Mouse (Mus musculus): ENCODE data around the gene Mrpl51. TPM values are rescaled to one million over a fixed set of nuclear protein-coding genes. Genes with fewer than 3 reads are reported as not detected.

Gene Mrpl51
- total RNA-seq, 2 experiments from 2014 or later = 70.4 to 73.6 TPM

Small RNA genes lying within 50 kb of the gene (microRNA-seq; reads per million reads assigned to microRNA genes)
- gene Mir3098 (0.25 to 1.3 reads per million in 2 experiments), gene Mir8113 (0 reads per million in 2 experiments)

Other genes starting within 250 kb of the Mrpl51 start
- 100 to 1,000 TPM; 149 to 163 TPM for gene Cops7a, start 226.3 kb upstream of the Mrpl51 start, total RNA-seq (2021)
- gene Pianp, start 195.1 kb upstream of the Mrpl51 start, total RNA-seq (2021) = 100 to 1,000 TPM; 169 to 181 TPM
- 10 to 100 TPM; 38.4 to 44.1 TPM for gene Zfp384, start 182.7 kb upstream of the Mrpl51 start, total RNA-seq (2021)
- gene Ing4, start 152.0 kb upstream of the Mrpl51 start, total RNA-seq (2021) = 10 to 100 TPM; 54.0 to 62.1 TPM
- gene Acrbp, start 142.1 kb upstream of the Mrpl51 start, total RNA-seq (2021) = 10 to 100 TPM in 1 of 2 experiments, 1 to 10 TPM in 1; 8.4 to 12.3 TPM
- under 1 TPM; 0.60 to 0.96 TPM for gene Lpar5, start 123.9 kb upstream of the Mrpl51 start, total RNA-seq (2021)
- gene Chd4, start 95.8 kb upstream of the Mrpl51 start, total RNA-seq (2021) = 100 to 1,000 TPM; 154 to 161 TPM
- 10 to 100 TPM; 27.1 to 28.0 TPM for gene Nop2, start 59.9 kb upstream of the Mrpl51 start, total RNA-seq (2021)
- gene Iffo1, start 46.6 kb upstream of the Mrpl51 start, total RNA-seq (2021) = 10 to 100 TPM; 52.7 to 63.0 TPM
- 1,000 to 10,000 TPM; 2,469 to 2,584 TPM for gene Gapdh, start 25.3 kb upstream of the Mrpl51 start, total RNA-seq (2021)
- 10 to 100 TPM; 18.9 to 25.6 TPM for gene Ncapd2, start 100 bp upstream of the Mrpl51 start, total RNA-seq (2021)
- 10 to 100 TPM; 87.8 to 97.9 TPM for gene Vamp1, start 23.8 kb downstream of the Mrpl51 start, total RNA-seq (2021)
- gene Tapbpl, start 40.1 kb downstream of the Mrpl51 start, total RNA-seq (2021) = 1 to 10 TPM; 3.5 to 4.0 TPM
- gene Cd27, start 45.2 kb downstream of the Mrpl51 start, total RNA-seq (2021) = not detected
- not detected for gene Tuba3a, start 94.2 kb downstream of the Mrpl51 start, total RNA-seq (2021)
- gene Ltbr, start 122.1 kb downstream of the Mrpl51 start, total RNA-seq (2021) = 1 to 10 TPM; 8.1 to 9.9 TPM
- 1 to 10 TPM; 2.4 to 2.6 TPM for gene Scnn1a, start 128.9 kb downstream of the Mrpl51 start, total RNA-seq (2021)
- 10 to 100 TPM; 11.5 to 12.7 TPM for gene Tnfrsf1a, start 157.6 kb downstream of the Mrpl51 start, total RNA-seq (2021)
- gene Plekhg6, start 189.0 kb downstream of the Mrpl51 start, total RNA-seq (2021) = under 1 TPM; 0.25 to 0.39 TPM

Measured in left cerebral cortex, postnatal 25 days (tissue).